Mouse (Mus musculus): Measurements from ENCODE around the gene Gm45213. TPM values are rescaled to one million over a fixed set of nuclear protein-coding genes. Genes with fewer than 3 reads are reported as not detected.

Gene Gm45213
- polyA plus RNA-seq, 2 experiments = not detected

DNA sequence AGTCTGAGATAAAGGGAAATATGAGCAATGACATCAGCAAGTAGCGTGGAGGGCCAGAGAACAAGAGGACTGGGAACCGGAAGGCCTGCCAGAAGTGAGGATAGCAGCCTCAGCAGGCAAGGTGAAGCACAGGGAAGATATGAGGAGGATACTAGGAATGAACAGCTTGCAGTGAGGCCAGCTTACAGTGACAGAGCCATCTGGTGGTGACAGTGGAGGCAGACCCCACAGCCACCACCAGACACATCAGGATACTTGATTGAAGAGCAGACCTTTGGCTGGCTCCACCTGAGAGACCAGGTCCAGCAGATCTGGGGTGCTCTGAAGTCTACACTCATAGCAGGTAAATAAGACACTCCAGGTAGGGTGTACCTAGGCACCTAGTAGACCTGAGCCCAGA is 15.7 kb upstream of the Gm45213 start:
- ATAC-seq (ENCODE audit: insufficient read depth) = no peak
- Histone ChIP-seq H3K4me3 (ENCODE audit: insufficient read depth in 1 of 2, low read depth in 2 of 2, low read length in 2 of 2) (no peak overlapping the region), H3K9me3 (ENCODE audit: control insufficient read depth, low read length) (no peaks in the 10 kb centered on the region), H3K4me2 (ENCODE audit: low read depth) (no peak overlapping the region), H3K9ac (replicated peaks) (no peak overlapping the region), H3K27ac (no peak overlapping the region), H3K27me3 (ENCODE audit: control insufficient read depth, insufficient read depth, low read length) (no peaks in the 10 kb centered on the region), H3K4me1 (replicated peaks; ENCODE audit: control insufficient read depth in 2 of 2, insufficient read depth in 2 of 2, low read length in 1 of 2) (no peaks in the 10 kb centered on the region), H3K36me3 (replicated peaks; ENCODE audit: control insufficient read depth, insufficient read depth, low read depth) (no peaks in the 10 kb centered on the region)
- 64% methylated on average over 2 of the region's 2 CpGs for WGBS (ENCODE audit: insufficient replicate concordance)
- no peak for TF ChIP-seq EP300 (IDR thresholded peaks at IDR 0.05; ENCODE audit: low read depth)
- TF ChIP-seq CTCF (IDR thresholded peaks at IDR 0.05; ENCODE audit: low read depth) = peak; percentile 49
- DNase-seq (ENCODE audit: low read depth in 3 of 3, low spot score in 3 of 3) = no peak

DNA sequence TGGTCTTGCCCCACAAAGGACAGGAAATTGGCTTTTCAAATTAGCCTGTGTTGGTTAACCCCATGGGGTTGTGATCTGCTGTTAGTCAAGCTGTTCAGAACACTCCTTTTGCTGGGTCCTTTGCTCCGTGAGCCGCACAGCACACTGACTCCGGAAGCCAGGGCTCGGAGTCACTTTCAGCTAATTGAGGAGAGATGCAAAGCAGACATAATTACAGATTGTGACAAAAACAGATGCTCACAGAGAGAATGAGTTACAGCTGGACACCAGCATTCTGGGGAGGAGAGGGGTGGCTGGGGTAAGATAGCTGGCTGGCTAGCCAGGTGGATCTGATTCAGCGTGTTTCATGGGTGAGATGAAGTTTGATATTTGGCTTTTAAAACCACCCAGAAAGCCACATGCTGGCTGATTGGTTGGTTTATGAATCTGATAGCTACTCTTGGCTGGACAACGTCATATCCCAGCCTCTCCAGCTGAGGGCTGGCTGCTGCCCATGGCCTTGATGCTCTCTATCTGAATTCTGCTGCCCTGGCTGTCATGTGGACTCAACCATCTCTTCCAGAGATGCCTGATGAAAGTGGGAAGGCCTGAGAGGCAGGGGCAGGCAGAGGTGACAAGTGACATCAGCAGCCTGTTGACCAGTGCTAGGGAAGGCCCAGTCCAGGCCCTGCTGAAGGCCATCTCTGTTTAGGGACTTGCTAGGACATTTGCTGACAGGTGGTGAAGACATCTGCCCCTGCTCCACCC is 14.5 kb upstream of the Gm45213 start:
- H3K27ac ChIP-seq = no peak overlapping the region
- H3K9me3 ChIP-seq (ENCODE audit: control insufficient read depth, low read length) = no peaks in the 10 kb centered on the region
- H3K4me2 ChIP-seq (ENCODE audit: low read depth) = no peak overlapping the region
- no peak for DNase-seq (ENCODE audit: low read depth in 3 of 3, low spot score in 3 of 3)
- WGBS (ENCODE audit: insufficient replicate concordance) = 67% methylated on average over 6 of the region's 6 CpGs
- H3K27me3 ChIP-seq (ENCODE audit: control insufficient read depth, insufficient read depth, low read length) = no peaks in the 10 kb centered on the region
- H3K9ac ChIP-seq (replicated peaks) = no peak overlapping the region
- H3K4me1 ChIP-seq (replicated peaks; ENCODE audit: control insufficient read depth in 2 of 2, insufficient read depth in 2 of 2, low read length in 1 of 2) = no peaks in the 10 kb centered on the region
- TF ChIP-seq CTCF (IDR thresholded peaks at IDR 0.05; ENCODE audit: low read depth) = no peak
- no peak for TF ChIP-seq EP300 (IDR thresholded peaks at IDR 0.05; ENCODE audit: low read depth)
- no peak overlapping the region for H3K4me3 ChIP-seq (ENCODE audit: insufficient read depth in 1 of 2, low read depth in 2 of 2, low read length in 2 of 2)
- ATAC-seq (ENCODE audit: insufficient read depth) = no peak
- no peaks in the 10 kb centered on the region for H3K36me3 ChIP-seq (replicated peaks; ENCODE audit: control insufficient read depth, insufficient read depth, low read depth)

DNA sequence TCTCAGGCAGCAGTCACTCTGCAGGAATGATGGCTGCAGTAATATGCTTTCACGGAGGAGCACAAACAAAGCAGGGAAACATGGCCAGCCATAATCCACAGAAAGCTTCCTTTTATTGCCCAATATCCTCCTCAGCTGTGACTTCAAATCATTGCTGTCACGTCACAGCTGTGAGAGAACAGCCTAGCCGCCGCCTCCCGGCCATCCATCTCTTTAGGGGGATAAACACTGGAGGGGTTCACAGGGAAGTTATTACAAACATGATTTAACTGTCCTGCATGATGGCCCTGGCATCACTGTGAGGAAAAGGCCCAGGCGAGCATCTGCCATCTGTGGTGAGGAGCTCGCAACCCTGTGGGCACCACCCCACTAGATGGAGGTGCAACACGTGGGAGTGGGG is 6.6 kb upstream of the Gm45213 start:
- H3K9ac ChIP-seq (replicated peaks) = no peak overlapping the region
- no peak for TF ChIP-seq CTCF (IDR thresholded peaks at IDR 0.05; ENCODE audit: low read depth)
- TF ChIP-seq EP300 (IDR thresholded peaks at IDR 0.05; ENCODE audit: low read depth) = no peak
- ATAC-seq (ENCODE audit: insufficient read depth) = no peak
- no peak overlapping the region for H3K4me3 ChIP-seq (ENCODE audit: insufficient read depth in 1 of 2, low read depth in 2 of 2, low read length in 2 of 2)
- H3K4me1 ChIP-seq (replicated peaks; ENCODE audit: control insufficient read depth in 2 of 2, insufficient read depth in 2 of 2, low read length in 1 of 2) = no peaks in the 10 kb centered on the region
- H3K4me2 ChIP-seq (ENCODE audit: low read depth) = no peak overlapping the region
- H3K9me3 ChIP-seq (ENCODE audit: control insufficient read depth, low read length) = no peaks in the 10 kb centered on the region
- H3K27ac ChIP-seq = no peak overlapping the region
- H3K27me3 ChIP-seq (ENCODE audit: control insufficient read depth, insufficient read depth, low read length) = no peaks in the 10 kb centered on the region
- DNase-seq (ENCODE audit: low read depth in 3 of 3, low spot score in 3 of 3) = no peak
- no peaks in the 10 kb centered on the region for H3K36me3 ChIP-seq (replicated peaks; ENCODE audit: control insufficient read depth, insufficient read depth, low read depth)
- WGBS (ENCODE audit: insufficient replicate concordance) = 40% methylated on average over 8 of the region's 8 CpGs

DNA sequence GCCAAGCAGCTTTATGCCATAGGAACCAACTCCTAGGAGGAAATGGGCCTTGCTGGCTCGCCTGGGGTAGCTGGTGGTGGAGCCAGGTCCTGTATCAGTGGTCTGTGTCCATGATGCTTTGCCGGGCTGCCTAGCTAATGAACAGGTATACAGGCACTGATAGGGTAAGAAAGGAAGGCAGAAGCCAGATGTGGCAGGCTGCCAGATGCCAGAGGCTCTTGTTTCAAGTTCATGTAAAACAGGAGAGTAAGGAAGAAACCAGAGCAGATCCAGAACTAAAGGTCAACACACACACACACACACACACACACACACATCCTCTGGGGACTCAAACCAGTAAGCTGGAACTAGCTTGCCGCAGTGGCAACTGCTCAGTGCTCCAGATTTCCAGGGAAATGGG is 5.1 kb upstream of the Gm45213 start:
- H3K9ac ChIP-seq (replicated peaks) = no peak overlapping the region
- no peak overlapping the region for H3K4me2 ChIP-seq (ENCODE audit: low read depth)
- 50% methylated on average over 3 of the region's 3 CpGs for WGBS (ENCODE audit: insufficient replicate concordance)
- no peak overlapping the region for H3K4me3 ChIP-seq (ENCODE audit: insufficient read depth in 1 of 2, low read depth in 2 of 2, low read length in 2 of 2)
- ATAC-seq (ENCODE audit: insufficient read depth) (no peak), DNase-seq (ENCODE audit: low read depth in 3 of 3, low spot score in 3 of 3) (no peak)
- H3K36me3 ChIP-seq (replicated peaks; ENCODE audit: control insufficient read depth, insufficient read depth, low read depth) = no peaks in the 10 kb centered on the region
- H3K9me3 ChIP-seq (ENCODE audit: control insufficient read depth, low read length) = no peaks in the 10 kb centered on the region
- TF ChIP-seq EP300 (IDR thresholded peaks at IDR 0.05; ENCODE audit: low read depth) = no peak
- TF ChIP-seq CTCF (IDR thresholded peaks at IDR 0.05; ENCODE audit: low read depth) = no peak
- no peaks in the 10 kb centered on the region for H3K27me3 ChIP-seq (ENCODE audit: control insufficient read depth, insufficient read depth, low read length)
- no peak overlapping the region for H3K27ac ChIP-seq
- no peaks in the 10 kb centered on the region for H3K4me1 ChIP-seq (replicated peaks; ENCODE audit: control insufficient read depth in 2 of 2, insufficient read depth in 2 of 2, low read length in 1 of 2)

DNA sequence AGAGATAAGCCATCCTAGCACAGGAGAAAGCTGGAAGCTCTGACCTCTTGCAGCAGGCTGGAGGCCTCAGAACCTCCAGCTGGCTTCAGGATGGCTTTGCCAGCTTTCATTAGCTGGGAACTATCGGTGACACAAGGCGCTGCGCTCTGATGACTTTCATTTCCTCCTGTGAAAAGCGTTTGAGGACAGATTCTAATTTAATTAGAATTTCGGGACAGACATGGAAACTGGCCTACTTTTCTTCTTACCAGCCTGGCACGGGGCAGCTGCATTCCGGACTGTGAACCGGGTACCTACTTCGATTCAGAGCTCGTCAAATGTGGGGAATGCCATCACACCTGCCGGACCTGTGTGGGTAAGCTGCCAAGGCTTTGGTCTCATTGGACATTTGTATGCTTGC is 4.7 kb upstream of the Gm45213 start:
- Histone ChIP-seq H3K9ac (replicated peaks) (no peak overlapping the region), H3K4me1 (replicated peaks; ENCODE audit: control insufficient read depth in 2 of 2, insufficient read depth in 2 of 2, low read length in 1 of 2) (no peaks in the 10 kb centered on the region), H3K27ac (no peak overlapping the region), H3K9me3 (ENCODE audit: control insufficient read depth, low read length) (no peaks in the 10 kb centered on the region), H3K4me3 (ENCODE audit: insufficient read depth in 1 of 2, low read depth in 2 of 2, low read length in 2 of 2) (no peak overlapping the region), H3K36me3 (replicated peaks; ENCODE audit: control insufficient read depth, insufficient read depth, low read depth) (no peaks in the 10 kb centered on the region), H3K27me3 (ENCODE audit: control insufficient read depth, insufficient read depth, low read length) (no peaks in the 10 kb centered on the region), H3K4me2 (ENCODE audit: low read depth) (no peak overlapping the region)
- TF ChIP-seq EP300 (IDR thresholded peaks at IDR 0.05; ENCODE audit: low read depth) = no peak
- TF ChIP-seq CTCF (IDR thresholded peaks at IDR 0.05; ENCODE audit: low read depth) = no peak
- WGBS (ENCODE audit: insufficient replicate concordance) = 71% methylated on average over 11 of the region's 11 CpGs
- ATAC-seq (ENCODE audit: insufficient read depth) (no peak), DNase-seq (ENCODE audit: low read depth in 3 of 3, low spot score in 3 of 3) (no peak)

Measured in liver, embryonic 14.5 days (tissue).